Mouse (Mus musculus) ES-Bruce4 (cell line): ENCODE measurements around the gene Plcxd1. TPM values are rescaled to one million over a fixed set of nuclear protein-coding genes. Genes with fewer than 3 reads are reported as not detected.

ENCODE experiments used
- H3K27ac ChIP-seq: 2 replicates; pipeline ENCODE4 v1.5.1; 2012; ENCODE audit warnings: low read length, inconsistent platforms; ENCODE audit not compliant: insufficient read depth
- H3K27me3 ChIP-seq: 2 replicates; pipeline ENCODE4 v1.6.1; 2012; ENCODE audit warnings: mild to moderate bottlenecking, low read length, inconsistent platforms; ENCODE audit not compliant: control insufficient read depth, poor library complexity, insufficient read depth, severe bottlenecking
- H3K36me3 ChIP-seq: 2 replicates; pipeline ENCODE4 v1.6.1; 2012; ENCODE audit warnings: inconsistent platforms, mild to moderate bottlenecking, low read length, moderate library complexity; ENCODE audit not compliant: control insufficient read depth, poor library complexity, insufficient read depth, severe bottlenecking
- H3K4me1 ChIP-seq: one replicate; pipeline ENCODE4 v1.8.1; 2011; ENCODE audit warnings: low read length; ENCODE audit not compliant: control insufficient read depth, insufficient read depth
- H3K4me3 ChIP-seq: 2 replicates; pipeline ENCODE4 v1.5.1; 2011; ENCODE audit warnings: low read depth, mild to moderate bottlenecking, low read length
- H3K9ac ChIP-seq: 2 replicates; pipeline ENCODE4 v1.6.1; 2012; ENCODE audit warnings: low read depth, mild to moderate bottlenecking, inconsistent platforms; ENCODE audit not compliant: poor library complexity, severe bottlenecking
- H3K9me3 ChIP-seq: replicated peaks from 2 replicates; pipeline ENCODE4 v1.6.1; 2012; ENCODE audit warnings: mild to moderate bottlenecking, low read length, inconsistent platforms; ENCODE audit not compliant: control insufficient read depth, poor library complexity, insufficient read depth, severe bottlenecking
- CTCF ChIP-seq: IDR thresholded peaks from one replicate; pipeline ENCODE4 v1.8.1; 2011; ENCODE audit warnings: low read depth, low read length
- EP300 ChIP-seq: IDR thresholded peaks from 2 replicates; pipeline ENCODE4 v1.6.1; 2011; ENCODE audit warnings: low read depth, low read length; ENCODE audit not compliant: insufficient read depth
- POLR2A ChIP-seq: IDR thresholded peaks from one replicate; pipeline ENCODE4 v1.8.1; 2011; ENCODE audit warnings: low read length; ENCODE audit not compliant: insufficient read depth
- polyA plus RNA-seq: library from polyadenylated mRNA; stranded (reverse); fragments of >200 nt; gene quantifications from 2 replicates; pipeline ENCODE4 v1.2.4, GENCODE M21; 2011; ENCODE audit warnings: low read depth; ENCODE audit not compliant: missing spikeins, insufficient read depth, insufficient read length

Plcxd1 gene
- polyA plus RNA-seq, 1 experiment: 2.9 TPM

GRCm38 (mm10) chr5:110135293-110136086 is 35.7 kb downstream of the Plcxd1 start, which contains the start of gene Chfr:
TSS of gene Chfr (plus strand) at chr5:110135842.
- peak within 1 kb of the TSS; percentile 82 for H3K27ac ChIP-seq

GRCm38 (mm10) chr5:110136087-110136464 is 36.3 kb downstream of the Plcxd1 start:
- peak overlapping the region; percentile 69 for H3K9ac ChIP-seq
- TF ChIP-seq POLR2A (no peak), CTCF (no peak), EP300 (no peak)
- H3K36me3 ChIP-seq: 0 out of 2 replicates have a peak, but pooled peaks cover 3% of the 10 kb centered on the region
- H3K4me1 ChIP-seq: no peaks in the 10 kb centered on the region
- H3K27ac ChIP-seq: no peak overlapping the region
- H3K9me3 ChIP-seq: peaks cover 18% of the 10 kb centered on the region
- H3K27me3 ChIP-seq: no peaks in the 10 kb centered on the region
- H3K4me3 ChIP-seq: peak overlapping the region; percentile 96

More at GRCm38 (mm10) chr5:110135293-110136086, 35.7 kb downstream of the Plcxd1 start, which contains the start of gene Chfr:
- Histone ChIP-seq H3K4me1 (no peaks in the 10 kb centered on the region), H3K9me3 (peaks cover 24% of the 10 kb centered on the region), H3K27me3 (no peaks in the 10 kb centered on the region), H3K9ac (peak within 1 kb of the TSS; percentile 78), H3K36me3 (peaks cover 3% of the 10 kb centered on the region; the same call in 1 of the 2 replicates), H3K4me3 (peak within 1 kb of the TSS; percentile 96)
- TF ChIP-seq POLR2A: peak; percentile 18
- peak; percentile 63; the same call in 1 of the 2 replicates for TF ChIP-seq EP300
- no peak for TF ChIP-seq CTCF

GRCm38 (mm10) chr5:110137816-110138215 is 38.0 kb downstream of the Plcxd1 start:
- TF ChIP-seq CTCF: no peak
- no peak for TF ChIP-seq EP300
- no peak for TF ChIP-seq POLR2A
- Histone ChIP-seq H3K27ac (no peak overlapping the region), H3K4me1 (no peaks in the 10 kb centered on the region), H3K27me3 (no peaks in the 10 kb centered on the region), H3K9me3 (peaks cover 12% of the 10 kb centered on the region), H3K36me3 (0 out of 2 replicates have a peak, but pooled peaks cover 3% of the 10 kb centered on the region), H3K4me3 (no peak overlapping the region), H3K9ac (no peak overlapping the region)

- Histone ChIP-seq H3K9me3 (peaks cover under 1% of the 10 kb centered on the region; the same call in 1 of the 2 replicates), H3K4me3 (no peak overlapping the region), H3K36me3 (peaks cover 7% of the 10 kb centered on the region)
These were observed 39.6 kb downstream of the Plcxd1 start for GRCm38 (mm10) chr5:110139325-110139724.

GRCm38 (mm10) chr5:110140424-110140823 is 40.7 kb downstream of the Plcxd1 start:
- Histone ChIP-seq H3K9ac (no peak overlapping the region), H3K9me3 (no peaks in the 10 kb centered on the region), H3K4me1 (no peaks in the 10 kb centered on the region), H3K27me3 (no peaks in the 10 kb centered on the region), H3K27ac (no peak overlapping the region), H3K36me3 (peaks cover 16% of the 10 kb centered on the region), H3K4me3 (no peak overlapping the region)
- TF ChIP-seq CTCF (no peak), EP300 (no peak), POLR2A (no peak)

More at GRCm38 (mm10) chr5:110139325-110139724, 39.6 kb downstream of the Plcxd1 start:
- no peaks in the 10 kb centered on the region for H3K27me3 ChIP-seq
- no peak overlapping the region for H3K9ac ChIP-seq
- TF ChIP-seq CTCF (no peak), EP300 (no peak), POLR2A (no peak)
- no peaks in the 10 kb centered on the region for H3K4me1 ChIP-seq
- H3K27ac ChIP-seq: no peak overlapping the region

GRCm38 (mm10) chr5:110142309-110142708 is 42.5 kb downstream of the Plcxd1 start:
- Histone ChIP-seq H3K36me3 (peaks cover 23% of the 10 kb centered on the region), H3K27ac (no peak overlapping the region), H3K27me3 (no peaks in the 10 kb centered on the region), H3K4me3 (no peak overlapping the region), H3K4me1 (no peaks in the 10 kb centered on the region), H3K9ac (no peak overlapping the region), H3K9me3 (no peaks in the 10 kb centered on the region)
- TF ChIP-seq EP300 (no peak), POLR2A (no peak), CTCF (no peak)
